ENCODE assay signal across 11 mouse cellular contexts in genomic region chr4:126750863-126751555, GRCm38 (mm10). TPM values are rescaled to one million over a fixed set of nuclear protein-coding genes. Genes with fewer than 3 reads are reported as not detected.
DNase-seq lines count a peak whose midpoint lies in the region; ATAC-seq lines count a peak whose summit lies in the region.
"Had no signal": no experiment of that assay in that cellular context is flagged by ENCODE, and none has a peak within 500 bp of the region (broad histone marks: within the 10 kb centered on the region; RNA-seq: fewer than 3 reads in every experiment).

No protein-coding gene starts in this region.

- no peaks in the 10 kb centered on the region for H3K27me3 ChIP-seq in intestine, embryonic 16.5 days (replicated peaks; ENCODE audit: control insufficient read depth, insufficient read depth, low read length)
- H3K27me3 ChIP-seq: stomach, embryonic 15.5 days had no signal

- no peak overlapping the region for H3K4me3 ChIP-seq in intestine, embryonic 16.5 days (ENCODE audit: low read length)

- no peaks in the 10 kb centered on the region for H3K9me3 ChIP-seq in intestine, embryonic 16.5 days (ENCODE audit: control insufficient read depth, low read length)
- H3K9me3 ChIP-seq: stomach, embryonic 15.5 days had no signal

- 0 out of 2 replicates have a peak overlapping the region, but pooled peaks have one; percentile 94 for H3K9ac ChIP-seq in intestine, embryonic 16.5 days (ENCODE audit: low read depth, low read length)
- H3K9ac ChIP-seq: stomach, embryonic 15.5 days had no signal

- WGBS in intestine, embryonic 16.5 days, result 63% methylated on average over 8 of the region's 8 CpGs

- DNase-seq in cerebellum, adult 18-20 months, result peak; percentile 33 to 34
- DNase-seq in cerebellum, adult 8-10 months, result no peak
- DNase-seq in right cerebral cortex, adult 18-20 months, result peak; percentile 41
- DNase-seq in right cerebral cortex, postnatal 10 days (ENCODE audit: low spot score in 2 of 2), result no peak
- no peak for DNase-seq in adrenal gland, postnatal 25 days
- no peak for DNase-seq in c-Kit-positive CD71-positive TER-119-positive erythroid progenitor cells, embryonic 14.5 days (ENCODE audit: low spot score)
- no peak for DNase-seq in retina, postnatal 1 day
- DNase-seq: heart, postnatal 14 days had no signal

- no peak overlapping the region for H3K27ac ChIP-seq in intestine, embryonic 16.5 days (ENCODE audit: low read length)
- H3K27ac ChIP-seq: stomach, embryonic 15.5 days had no signal

- no peak for ATAC-seq in intestine, embryonic 16.5 days
- ATAC-seq: lung, postnatal 0 days had no signal

- H3K4me1 ChIP-seq in intestine, embryonic 16.5 days (ENCODE audit: control insufficient read depth, insufficient read depth, low read length), result peaks cover 29% of the 10 kb centered on the region

- peak overlapping the region; percentile 100; the same call in 1 of the 2 replicates for H3K4me2 ChIP-seq in intestine, embryonic 16.5 days (ENCODE audit: low read depth, low read length)

- peaks cover 11% of the 10 kb centered on the region; the same call in 1 of the 2 replicates for H3K36me3 ChIP-seq in intestine, embryonic 16.5 days (ENCODE audit: control insufficient read depth, insufficient read depth, low read length)

RNA-seq across cellular contexts. Expression of gene Ncdn, which starts 2.2 kb away (rescaled TPM):
- polyA plus RNA-seq in intestine, embryonic 16.5 days (2015; fragmentation: Nextera tagmentation; extraction: Ambion mirVana), result 25.6 and 27.4 TPM in 2 replicates
- total RNA-seq in adrenal gland, postnatal 25 days (2021), result 30.5 and 32.3 TPM in 2 replicates

RNA-seq across cellular contexts. Expression of gene AU040320, which starts 2.3 kb away (rescaled TPM):
- 36.4 and 44.0 TPM in 2 replicates for polyA plus RNA-seq in intestine, embryonic 16.5 days (2015; fragmentation: Nextera tagmentation; extraction: Ambion mirVana)
- 41.6 and 46.4 TPM in 2 replicates for total RNA-seq in adrenal gland, postnatal 25 days (2021)

RNA-seq across cellular contexts. Expression of gene Tfap2e, which starts 15.0 kb away (rescaled TPM):
- not detected in 2 replicates for polyA plus RNA-seq in intestine, embryonic 16.5 days (2015; fragmentation: Nextera tagmentation; extraction: Ambion mirVana)
- not detected in 2 replicates for total RNA-seq in adrenal gland, postnatal 25 days (2021)
- total RNA-seq: heart, postnatal 14 days had no signal
- polyA plus RNA-seq: lung, postnatal 0 days; stomach, embryonic 15.5 days had no signal

Comparison
In these comparisons a context has a peak if more than half of its experiments do, and no peak if none do; other contexts are left out.
1. DNase-seq: peak in cerebellum, adult 18-20 months (2 of 2) and right cerebral cortex, adult 18-20 months (single experiment); none in cerebellum, adult 8-10 months (single experiment), right cerebral cortex, postnatal 10 days (0 of 2), adrenal gland, postnatal 25 days (single experiment), c-Kit-positive CD71-positive TER-119-positive erythroid progenitor cells, embryonic 14.5 days (single experiment) and retina, postnatal 1 day (single experiment).